Mouse (Mus musculus) Muller cell, postnatal 12 days (primary cell): ENCODE data around the gene Atf2.
A peak's percentile ranks its signal among the peaks of the same experiment; 100 is the strongest.

Source experiments
- DNase-seq: peaks from one replicate; pipeline ENCODE4 v3.0.0-alpha.2; 2015; ENCODE audit errors: inconsistent ontology term

Gene Atf2

DNA sequence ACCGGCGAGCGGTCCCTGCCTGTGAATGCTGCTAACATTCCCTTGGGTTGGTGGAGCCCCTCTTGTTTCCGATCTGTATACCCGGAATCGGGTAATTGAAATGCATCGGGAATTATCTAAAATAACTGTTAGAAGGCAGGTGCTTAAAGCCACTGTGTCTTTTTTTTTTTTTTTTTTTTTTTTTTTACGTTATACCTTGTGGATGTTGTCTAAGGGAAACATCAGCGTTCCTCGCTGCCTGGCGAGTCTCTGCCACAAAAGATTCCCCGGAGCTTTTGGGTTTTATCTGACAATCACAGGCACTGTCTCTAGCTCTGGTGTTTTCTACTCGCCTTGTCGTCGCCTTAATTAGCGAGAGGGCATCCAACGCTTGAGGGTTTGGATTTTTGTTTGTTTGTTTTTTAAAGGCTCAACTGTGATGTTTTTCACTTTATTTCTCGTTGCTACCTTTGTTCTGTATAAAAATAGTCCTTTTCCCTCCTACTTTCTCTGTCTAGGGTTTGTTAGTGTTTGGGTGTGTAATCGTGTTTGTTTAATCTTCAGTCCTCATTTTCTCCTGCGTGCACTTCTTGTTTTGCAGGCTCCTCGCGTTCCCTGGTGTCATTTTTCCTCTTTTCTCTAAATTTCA lies 116.6 kb downstream of the Atf2 start:
- peak; percentile 43 for DNase-seq

DNA sequence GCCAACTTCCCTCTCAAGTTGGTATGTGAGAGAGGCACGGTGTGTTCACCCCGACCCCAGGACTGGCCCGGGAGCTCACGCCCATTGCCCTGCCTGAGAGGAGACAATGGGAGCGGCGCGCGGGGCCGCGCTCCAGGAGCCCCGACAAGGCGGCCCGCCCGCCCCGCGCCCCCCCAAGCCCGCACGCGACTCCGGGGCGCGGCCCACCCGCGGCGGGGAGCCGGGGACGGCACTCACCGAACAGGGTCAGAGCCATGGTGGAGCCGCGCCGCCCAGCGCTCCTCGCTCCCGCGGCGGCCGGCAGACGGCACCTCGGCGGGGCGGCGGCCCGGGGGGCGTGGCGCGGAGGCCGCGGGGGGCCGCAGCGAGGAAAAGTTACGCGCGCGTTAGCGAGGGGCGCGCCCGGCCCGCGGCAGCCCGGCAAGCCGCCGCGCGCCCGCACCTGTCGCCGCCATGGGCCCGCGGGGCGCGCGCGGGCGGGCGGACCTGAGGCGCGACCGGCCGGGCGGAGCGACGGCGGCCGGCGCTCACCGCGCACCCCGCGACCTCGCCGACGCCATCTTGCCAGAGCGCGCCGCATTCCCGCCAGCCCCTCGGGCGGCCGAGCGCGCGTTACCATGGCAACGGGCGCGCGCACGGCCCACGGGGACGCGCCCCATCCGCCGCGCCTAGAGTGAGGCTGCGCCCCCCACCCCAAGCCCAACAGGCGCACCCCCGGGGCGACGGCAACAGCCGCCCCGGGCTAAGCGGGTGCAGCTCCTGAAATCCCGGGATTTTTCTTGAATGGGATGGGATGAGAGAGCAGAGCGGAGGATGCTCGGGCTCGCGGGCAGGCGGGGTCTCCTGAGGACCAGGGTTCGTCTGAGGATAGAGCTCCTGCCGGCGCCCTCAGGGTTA lies 117.4 kb downstream of the Atf2 start, which contains the start of gene Chn1:
TSS of gene Chn1 (minus strand) at position 561 of the 897 bp plus-strand sequence.
- peak; percentile 86 for DNase-seq

GRCm38 (mm10) chr2:73772945-73773344 lies 119.5 kb downstream of the Atf2 start:
- no peak for DNase-seq

DNA sequence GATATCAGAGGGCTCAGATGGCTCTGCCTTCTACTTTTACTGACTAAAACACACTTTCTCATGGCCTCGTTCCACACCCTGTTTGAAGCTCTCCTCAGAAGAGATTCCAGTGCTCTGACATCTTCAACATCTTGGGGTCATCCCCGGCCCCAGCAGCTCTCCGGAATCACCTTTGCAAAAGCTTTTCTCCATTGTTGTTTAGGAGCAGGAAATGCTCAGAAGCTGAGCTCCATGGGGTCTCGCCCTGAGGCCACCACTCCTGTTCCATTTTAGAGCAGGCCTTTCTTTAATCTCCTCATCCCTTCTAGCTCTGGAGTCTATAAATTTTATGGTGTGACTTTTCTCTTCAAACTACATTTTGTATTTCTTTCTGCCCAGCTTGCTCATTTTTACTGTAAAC lies 123.8 kb downstream of the Atf2 start:
- no peak for DNase-seq
